Mouse (Mus musculus) spleen, postnatal 4 days (tissue): ENCODE data around the gene Egflam.

Source experiments
- DNase-seq, 2 experiments: peaks; one replicate each; pipeline ENCODE4 v3.0.0; 2022; ENCODE audit warnings: low spot score in 2 of 2

Egflam gene

GRCm38 (mm10) chr15:7180576-7180975 lies 217.6 kb downstream of the Egflam start:
- DNase-seq: no peak

DNA sequence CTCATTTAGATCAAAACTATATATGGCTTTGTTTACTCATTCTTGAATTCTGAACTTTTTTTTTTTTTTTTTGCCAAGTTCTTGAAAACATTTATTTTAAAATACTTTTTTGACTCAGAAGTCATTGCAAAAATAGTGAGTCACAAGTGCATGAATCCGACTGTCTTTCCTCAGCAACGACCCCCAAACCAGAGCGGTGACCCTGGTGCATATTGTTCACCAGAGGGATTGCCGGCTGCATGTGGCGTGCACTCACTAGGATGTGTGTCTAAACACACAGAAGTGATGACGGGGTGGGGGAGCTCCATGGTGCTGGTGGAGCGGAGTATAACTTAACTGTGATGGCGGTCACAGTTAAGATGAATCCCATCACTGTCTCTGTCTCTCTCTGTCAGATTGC lies 224.4 kb downstream of the Egflam start:
- DNase-seq: no peak

DNA sequence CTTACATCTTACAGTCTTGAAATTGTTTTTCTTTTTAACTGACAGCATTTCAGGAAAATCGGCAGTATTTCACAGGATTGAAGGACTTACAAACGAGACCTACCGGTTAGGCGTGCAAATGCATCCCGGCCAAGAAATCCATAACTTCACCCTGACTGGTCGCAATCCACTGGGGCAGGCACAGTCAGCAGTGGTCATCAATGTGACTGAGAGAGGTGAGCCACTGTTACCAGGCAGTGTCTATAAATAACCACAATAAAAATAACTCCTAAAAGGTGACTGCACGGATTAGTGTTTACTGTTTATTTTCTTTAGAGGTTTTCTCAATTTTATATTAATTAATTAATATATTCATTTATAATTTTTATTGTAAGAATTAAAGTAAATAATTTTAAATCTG lies 224.8 kb downstream of the Egflam start:
- DNase-seq: no peak

GRCm38 (mm10) chr15:7172875-7173274 lies 225.3 kb downstream of the Egflam start:
- DNase-seq: no peak

DNA sequence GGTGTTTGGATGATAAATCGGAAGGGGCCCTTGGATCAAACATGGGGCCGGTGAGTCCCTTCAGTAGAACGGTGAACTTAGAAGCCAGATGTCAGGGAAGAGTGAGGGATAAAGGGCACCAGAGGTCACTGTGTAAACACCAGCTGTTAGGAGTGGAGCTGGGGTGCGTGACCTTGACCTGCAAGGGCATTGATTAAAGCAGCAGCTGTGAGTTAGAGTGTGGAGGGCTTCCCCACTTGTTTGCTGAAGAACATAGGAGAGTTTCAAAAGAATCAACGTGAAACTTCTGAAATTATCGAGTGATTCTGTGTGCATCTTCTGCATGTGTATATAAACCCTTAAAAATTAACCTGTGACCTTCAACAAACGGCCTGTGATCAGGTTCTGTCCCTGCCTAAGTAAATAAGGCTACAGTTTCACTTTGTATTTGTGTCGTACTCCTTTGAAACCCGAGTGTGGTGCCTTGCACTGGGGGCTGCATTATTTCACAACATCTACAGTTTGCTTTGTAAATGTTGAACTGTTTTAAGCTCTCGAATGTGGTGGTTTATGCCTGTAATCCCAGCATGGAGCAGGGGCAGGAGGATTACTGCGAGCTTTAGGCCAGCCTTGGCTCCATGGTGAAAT lies 230.2 kb downstream of the Egflam start:
- no peak for DNase-seq

GRCm38 (mm10) chr15:7167238-7167905 lies 230.8 kb downstream of the Egflam start:
- DNase-seq: no peak

DNA sequence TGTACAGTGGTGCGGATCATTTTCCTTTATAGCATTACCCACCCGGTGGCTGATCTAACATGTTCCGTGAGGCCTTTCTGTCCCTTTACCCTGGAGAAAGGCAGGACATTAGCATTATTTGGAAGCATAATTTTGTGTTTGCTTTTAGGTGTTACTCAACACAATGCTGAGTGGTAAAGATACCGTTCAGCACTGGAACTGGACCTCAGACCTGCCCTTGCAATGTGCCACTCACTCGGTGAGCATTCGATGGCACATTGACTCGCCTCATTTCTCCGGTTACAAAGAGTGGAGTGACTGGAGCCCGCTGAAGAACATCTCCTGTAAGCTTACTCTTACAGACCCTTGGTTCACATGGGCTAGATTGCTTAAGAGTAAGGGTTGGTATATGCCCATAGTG lies 231.5 kb downstream of the Egflam start:
- DNase-seq: no peak

- DNase-seq: no peak
Observed at GRCm38 (mm10) chr15:7163851-7164250, 234.3 kb downstream of the Egflam start.

DNA sequence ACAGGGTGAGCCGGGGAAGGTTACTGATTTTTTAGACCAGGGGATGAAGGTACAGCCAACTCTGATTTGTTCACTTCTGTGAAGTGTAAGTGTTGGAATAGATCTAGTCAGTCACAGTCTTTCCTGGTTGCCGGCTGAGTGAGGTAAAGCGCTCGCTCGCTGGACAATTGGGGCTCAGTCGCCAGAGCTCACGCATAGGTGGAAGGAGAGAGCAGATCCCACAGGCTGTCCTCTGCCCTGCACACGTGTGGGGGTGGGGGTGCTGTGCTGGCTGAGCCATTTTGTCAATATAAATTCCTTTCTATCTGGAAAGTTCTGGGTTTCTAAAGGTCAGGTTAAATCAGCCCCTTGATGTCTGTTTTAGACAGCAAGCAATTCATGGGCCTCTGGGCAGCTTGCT lies 237.9 kb downstream of the Egflam start:
- DNase-seq: no peak

GRCm38 (mm10) chr15:7159869-7160268 lies 238.3 kb downstream of the Egflam start:
- DNase-seq: no peak

GRCm38 (mm10) chr15:7157658-7158057 lies 240.5 kb downstream of the Egflam start:
- DNase-seq: no peak
